Mouse (Mus musculus): ENCODE results near the gene Gm16253.
"Not testable (repeated sequence)": the region's sequence is repeated elsewhere in the genome, so short reads cannot be mapped to it uniquely, and the experiment has no call there.

Gene Gm16253

DNA sequence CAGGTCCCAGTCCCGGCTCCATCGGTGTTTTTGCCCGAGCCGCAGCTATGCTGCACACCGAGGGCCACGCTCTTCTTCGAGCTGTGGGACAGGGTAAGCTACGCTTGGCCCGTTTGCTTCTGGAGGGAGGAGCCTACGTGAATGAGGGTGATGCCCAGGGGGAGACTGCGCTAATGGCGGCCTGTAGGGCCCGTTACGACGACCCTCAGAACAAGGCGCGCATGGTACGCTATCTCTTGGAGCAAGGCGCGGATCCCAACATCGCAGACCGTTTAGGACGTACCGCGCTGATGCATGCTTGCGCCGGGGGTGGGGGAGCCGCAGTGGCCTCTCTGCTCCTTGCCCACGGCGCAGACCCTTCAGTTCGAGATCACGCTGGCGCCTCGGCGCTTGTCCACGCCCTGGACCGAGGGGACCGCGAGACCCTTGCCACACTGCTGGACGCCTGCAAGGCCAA lies 20.7 kb downstream of the Gm16253 start:
- no peak for DNase-seq (ENCODE audit: low read depth, low spot score)

DNA sequence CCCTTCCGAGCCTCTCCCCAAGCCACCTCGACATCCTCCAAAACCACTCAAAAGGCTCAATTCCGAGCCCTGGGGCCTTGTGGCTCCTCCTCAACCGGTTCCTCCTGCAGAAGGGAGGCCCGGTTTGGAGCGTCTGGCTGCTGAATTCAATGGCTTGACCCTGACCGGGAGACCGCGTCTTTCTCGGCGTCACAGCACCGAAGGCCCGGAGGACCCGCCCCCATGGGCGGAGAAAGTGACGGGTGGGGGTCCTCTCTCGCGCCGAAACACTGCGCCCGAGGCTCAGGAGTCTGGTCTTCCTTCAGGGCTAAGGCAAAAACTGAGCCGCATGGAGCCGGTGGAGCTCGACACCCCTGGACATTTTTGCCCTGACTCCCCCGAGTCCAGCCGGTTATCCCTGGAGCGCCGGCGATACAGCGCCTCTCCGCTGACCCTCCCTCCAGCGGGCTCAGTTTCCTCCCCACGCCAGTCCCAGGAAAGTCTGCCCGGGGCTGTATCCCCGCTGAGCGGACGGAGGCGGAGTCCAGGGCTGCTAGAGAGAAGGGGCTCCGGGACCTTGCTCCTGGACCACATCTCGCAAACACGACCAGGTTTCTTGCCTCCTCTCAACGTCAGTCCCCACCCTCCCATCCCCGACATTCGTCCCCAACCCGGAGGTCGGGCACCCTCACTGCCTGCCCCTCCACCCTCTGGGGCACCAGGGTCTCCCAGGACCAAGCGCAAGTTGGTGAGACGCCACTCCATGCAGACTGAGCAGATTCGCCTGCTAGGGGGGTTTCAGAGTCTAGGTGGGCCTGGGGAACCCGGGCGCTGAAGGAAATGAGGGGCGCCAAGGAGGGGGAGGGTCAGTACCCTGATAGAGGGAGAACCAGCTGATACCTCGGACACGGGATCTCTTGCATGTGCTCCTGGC lies 21.6 kb downstream of the Gm16253 start:
- DNase-seq (ENCODE audit: low read depth, low spot score), result no peak

DNA sequence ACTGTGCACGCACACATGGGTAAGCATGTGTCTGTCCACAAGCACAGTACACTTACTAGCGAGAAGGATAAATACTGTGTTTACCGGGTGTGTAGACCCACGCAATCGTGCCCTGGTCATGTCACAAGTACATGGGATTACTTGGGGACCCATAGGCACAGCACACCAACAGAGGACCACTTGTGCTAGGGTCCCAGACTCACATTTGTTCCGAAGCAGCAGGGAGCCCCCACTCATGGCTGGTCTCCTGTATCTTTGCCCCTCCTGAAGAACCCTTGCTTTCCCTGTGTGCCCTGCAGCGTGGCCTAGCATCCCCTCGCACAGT lies 22.2 kb downstream of the Gm16253 start:
- DNase-seq (ENCODE audit: low read depth, low spot score), result no peak

DNA sequence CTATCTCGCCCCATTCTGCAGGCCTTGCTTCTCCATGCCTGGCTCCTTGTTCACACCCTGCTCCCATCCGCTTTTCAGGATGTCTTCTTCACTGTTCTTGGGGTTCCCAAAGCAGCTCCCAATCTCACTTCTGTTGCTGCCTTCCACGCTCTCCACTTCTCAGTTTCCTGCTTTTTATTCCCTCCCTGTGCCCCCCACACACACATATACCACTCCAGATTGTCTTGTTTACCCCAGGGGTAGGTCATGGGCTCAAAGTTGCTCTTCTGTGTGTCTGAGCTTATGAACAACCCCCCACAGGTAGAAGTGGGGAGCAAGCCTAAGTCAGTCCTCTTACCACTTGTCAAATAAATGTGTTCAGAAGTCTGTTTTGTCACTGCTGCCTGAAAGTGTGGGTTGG lies 22.6 kb downstream of the Gm16253 start:
- DNase-seq (ENCODE audit: low read depth, low spot score), result no peak

DNA sequence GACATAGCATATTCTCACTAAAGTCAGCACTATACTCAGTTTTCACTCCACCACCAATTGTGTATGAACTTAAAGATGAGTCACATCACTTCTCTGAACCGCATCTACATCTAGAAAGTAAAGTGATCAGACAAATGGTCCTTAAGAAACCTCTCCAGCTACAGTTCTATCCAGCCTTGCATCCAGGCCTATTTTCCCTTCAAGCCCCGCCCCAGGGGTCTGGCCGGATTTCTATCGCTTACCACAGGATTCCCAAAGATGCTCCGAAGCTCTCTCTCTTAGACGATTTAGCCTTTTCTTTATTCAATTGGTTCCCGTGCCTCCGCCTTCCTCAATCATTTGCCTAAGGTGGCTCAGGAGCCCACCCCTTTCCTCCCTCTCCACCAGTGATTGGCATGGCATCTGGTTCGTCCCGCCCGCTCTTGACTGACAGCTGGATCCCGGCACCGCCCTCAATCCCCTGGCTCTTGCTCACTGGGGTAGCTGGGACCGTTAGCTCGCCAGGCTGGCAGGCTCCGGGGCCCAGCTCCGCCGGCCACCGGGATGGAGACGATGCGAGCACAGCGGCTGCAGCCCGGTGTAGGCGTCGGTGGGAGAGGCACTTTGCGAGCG lies 24.0 kb downstream of the Gm16253 start, which contains the start of gene Lix1l:
Gene Lix1l, plus strand, starts transcription at position 511 of the 612 bp plus-strand sequence.
- peak; percentile 95 for DNase-seq (ENCODE audit: low read depth, low spot score)

DNA sequence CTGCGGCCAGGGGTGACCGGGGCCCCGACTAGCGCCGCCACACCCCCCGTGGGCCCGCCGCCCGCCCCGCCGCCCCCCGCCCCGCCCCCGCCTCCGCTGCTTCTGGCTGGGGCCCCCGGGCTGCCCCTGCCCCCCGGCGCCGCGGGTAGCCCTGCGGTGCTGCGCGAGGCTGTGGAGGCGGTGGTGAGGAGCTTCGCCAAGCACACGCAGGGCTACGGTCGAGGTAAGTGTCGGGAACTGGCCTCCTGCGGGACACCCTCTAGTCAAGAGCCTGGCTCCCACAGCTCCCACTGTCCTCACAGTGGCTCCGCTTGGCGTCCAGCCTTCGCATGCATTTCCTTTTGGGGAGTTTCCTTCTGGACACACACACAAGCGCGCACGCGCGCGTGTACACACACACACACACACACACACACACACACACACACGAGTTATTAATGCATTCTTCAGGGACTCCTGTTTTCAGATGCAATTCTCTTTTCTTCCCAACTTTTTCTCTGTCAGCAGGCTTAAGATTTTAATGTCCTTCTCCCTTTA lies 24.5 kb downstream of the Gm16253 start:
- DNase-seq (ENCODE audit: low read depth, low spot score), result no peak

DNA sequence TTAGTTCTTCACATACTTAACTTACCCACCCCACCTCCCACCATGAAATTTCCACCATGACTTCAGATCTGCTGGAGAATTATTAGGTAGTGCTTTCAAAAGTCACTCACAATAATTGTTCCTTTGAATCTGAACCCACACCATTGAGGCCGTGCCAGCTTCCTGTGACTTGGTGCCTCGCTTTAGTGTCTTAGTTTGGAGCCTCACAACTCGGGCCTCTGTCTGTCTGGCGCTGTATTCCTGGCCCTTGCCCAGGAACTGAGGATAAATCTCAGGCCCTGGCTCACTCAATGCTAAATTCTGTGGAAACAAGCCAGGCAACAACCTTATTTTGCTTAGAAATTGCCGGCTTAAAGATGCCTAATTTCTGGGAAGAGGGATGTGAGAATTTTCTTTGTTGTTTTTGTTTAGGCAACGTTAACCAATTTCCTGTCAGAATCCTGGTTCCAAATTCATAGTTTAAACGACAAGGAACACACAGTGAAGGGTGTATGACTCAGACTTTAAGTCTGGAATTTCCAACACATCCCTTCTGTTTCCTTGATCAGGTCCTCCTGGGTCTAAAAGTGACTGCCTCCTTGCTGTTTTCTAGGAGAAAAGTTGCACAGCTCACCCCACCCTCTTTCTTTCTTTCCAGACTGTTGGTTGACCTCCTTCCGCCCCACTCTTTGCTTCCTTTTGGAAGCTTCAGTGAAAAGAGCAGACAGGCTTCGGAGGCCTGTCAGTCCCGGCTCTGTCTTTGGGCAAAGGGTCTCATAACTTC lies 25.3 kb downstream of the Gm16253 start:
- no peak for DNase-seq (ENCODE audit: low read depth, low spot score)

DNA sequence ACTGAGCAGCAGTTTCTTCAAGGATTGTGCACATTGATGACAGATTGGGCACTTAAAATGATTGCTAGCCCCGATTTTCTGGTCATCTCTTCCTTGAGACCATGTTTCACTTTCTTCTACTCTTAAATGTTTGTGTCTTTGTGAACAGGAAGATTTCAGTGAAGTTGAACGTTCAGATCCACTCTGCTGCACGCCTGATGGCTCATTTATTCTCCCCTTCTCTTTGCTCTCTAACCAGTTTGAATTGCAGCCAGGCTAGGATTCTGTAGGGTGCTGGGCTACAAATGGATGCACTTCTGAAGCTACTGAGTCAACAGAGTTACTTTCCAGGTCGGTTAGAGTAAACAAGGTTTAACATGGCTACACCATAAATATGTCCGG lies 25.9 kb downstream of the Gm16253 start:
- no peak for DNase-seq (ENCODE audit: low read depth, low spot score)

DNA sequence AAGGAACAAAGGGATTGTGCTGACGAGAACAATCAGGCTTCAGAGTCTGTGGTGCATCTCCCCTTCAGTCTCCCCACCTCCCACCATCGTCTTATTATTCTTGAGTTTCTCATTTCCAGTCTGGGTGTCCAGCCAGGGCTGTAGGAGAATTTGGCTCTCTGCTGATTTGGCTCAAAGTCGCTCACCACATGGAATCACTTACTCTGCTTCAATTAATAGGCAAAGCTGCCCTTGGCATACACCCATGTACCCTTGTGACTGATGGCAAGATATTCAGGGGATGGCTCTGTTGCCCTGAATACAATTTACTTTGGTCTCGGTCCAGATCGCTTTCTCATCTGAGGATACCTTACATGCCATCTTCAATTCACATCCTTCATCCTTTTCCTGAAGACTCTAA lies 26.5 kb downstream of the Gm16253 start:
- no peak for DNase-seq (ENCODE audit: low read depth, low spot score)

DNA sequence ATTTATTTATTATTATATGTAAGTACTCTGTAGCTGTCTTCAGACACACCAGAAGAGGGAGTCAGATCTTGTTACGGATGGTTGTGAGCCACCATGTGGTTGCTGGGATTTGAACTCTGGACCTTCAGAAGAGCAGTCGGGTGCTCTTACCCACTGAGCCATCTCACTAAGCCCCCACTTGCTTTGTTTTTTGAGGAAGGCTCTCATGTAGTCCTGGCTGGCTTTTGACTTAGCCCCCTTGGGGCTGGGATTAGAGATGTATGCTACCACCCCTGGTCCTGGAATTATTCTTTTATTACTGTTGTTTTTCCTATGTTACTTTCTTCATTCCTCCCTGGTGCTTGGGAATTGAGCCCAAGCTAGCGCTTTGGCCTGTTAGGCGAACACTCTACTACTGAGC lies 29.2 kb downstream of the Gm16253 start:
- not testable (repeated sequence) for DNase-seq (ENCODE audit: low read depth, low spot score)

DNA sequence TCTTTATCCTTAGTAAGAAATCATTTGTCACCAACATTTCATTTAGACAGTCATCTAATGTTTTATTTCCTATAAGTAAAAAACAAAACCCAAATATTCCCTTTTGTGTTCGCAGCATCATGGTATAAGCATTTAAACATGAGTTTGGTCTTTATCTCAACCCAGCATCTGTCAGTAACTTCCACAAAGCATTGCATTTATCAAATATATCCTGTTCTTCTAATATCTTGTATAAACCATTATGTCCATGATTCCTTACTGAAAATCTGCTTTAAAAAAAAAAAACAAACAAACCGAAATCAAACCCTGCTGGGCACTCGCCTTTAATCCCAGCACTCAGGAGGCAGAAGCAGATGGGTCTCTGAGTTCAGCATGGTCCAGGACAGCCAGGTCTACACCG lies 29.8 kb downstream of the Gm16253 start:
- no peak for DNase-seq (ENCODE audit: low read depth, low spot score)

DNA sequence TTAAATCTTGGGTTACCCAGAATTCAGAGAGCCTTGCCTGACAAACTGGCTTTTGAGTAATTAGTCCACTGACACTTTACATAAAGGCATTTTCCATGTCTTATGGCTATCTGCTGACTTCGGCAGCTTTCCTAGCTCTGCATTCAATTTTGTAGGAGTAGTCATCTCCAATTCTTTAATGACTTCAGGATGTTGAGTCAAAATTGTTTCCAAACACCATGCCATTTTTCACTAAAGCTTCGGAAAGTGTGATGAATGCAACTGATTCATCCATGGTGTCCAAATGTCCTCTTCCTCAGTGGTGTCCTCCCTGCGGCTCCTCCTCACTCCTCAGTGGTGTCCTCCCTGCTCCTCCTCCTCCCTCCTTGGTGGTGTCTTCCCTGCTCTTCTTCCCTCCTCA lies 41.2 kb downstream of the Gm16253 start:
- no peak for DNase-seq (ENCODE audit: low read depth, low spot score)

DNA sequence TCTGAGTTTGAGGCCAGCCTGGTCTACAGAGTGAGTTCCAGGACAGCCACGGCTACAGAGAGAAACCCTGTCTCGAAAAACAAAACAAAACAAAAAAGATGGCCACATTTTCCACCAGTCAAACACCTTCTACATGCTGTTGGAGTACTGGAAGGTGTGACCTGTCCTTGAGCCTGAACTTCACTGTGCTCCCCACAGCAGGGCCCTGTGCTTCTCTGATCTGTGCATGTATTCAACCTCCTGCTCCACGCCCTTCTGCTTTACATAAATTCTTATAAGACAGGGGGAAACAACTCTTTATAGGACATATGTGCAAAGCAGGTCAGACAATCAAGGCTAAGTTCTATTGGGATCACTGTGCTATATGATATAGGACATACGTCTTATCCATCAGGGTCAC lies 46.4 kb downstream of the Gm16253 start:
- no peak for DNase-seq (ENCODE audit: low read depth, low spot score)

DNA sequence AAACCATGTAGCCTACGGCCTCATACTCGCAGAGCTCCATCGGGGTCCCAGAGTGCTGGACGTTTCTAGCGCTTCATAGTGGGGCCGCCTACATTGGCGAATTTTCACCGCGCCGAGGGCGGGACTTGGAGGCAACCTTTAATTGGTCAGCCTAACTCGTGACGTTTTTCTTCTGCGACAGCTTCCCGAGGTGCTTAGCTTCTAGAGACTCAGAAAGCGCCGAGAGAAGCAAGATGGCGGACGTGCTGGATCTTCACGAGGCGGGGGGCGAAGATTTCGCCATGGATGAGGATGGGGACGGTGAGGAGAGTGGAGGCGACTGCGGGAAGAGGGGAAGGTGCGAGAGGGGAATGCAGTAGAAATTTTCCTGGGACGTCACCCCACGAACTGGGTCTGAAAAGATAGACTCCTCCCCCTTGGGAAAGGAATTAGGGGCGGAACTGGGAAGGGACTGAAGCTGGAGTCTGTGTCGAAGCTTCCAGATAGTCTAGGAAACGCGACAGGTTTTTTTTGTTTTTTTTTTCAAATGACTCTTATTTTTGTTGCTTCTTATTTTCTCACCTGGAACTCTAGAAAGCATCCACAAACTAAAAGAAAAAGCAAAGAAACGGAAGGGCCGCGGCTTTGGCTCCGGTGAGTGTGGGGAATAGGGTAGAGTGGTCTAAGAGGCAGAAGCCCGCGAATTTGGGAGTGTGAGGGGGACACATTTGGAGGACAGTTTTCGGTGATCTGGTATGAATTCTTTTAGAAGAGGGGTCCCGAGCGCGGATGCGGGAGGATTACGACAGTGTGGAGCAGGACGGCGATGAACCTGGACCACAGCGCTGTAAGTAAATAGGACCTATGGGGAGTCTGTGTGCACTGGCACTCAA lies 53.2 kb downstream of the Gm16253 start, which contains the start of gene Rbm8a:
Gene Rbm8a, plus strand, starts transcription at position 205 of the 872 bp plus-strand sequence.
- DNase-seq (ENCODE audit: low read depth, low spot score), result peak; percentile 98
